Mouse (Mus musculus): Measurements from ENCODE around the gene Adora3. TPM values are rescaled to one million over a fixed set of nuclear protein-coding genes. Genes with fewer than 3 reads are reported as not detected.
A peak's percentile ranks its signal among the peaks of the same experiment; 100 is the strongest.
"Not testable (repeated sequence)": the region's sequence is repeated elsewhere in the genome, so short reads cannot be mapped to it uniquely, and the experiment has no call there.

Adora3 gene
- polyA plus RNA-seq, 1 experiment, result 0.19 TPM

DNA sequence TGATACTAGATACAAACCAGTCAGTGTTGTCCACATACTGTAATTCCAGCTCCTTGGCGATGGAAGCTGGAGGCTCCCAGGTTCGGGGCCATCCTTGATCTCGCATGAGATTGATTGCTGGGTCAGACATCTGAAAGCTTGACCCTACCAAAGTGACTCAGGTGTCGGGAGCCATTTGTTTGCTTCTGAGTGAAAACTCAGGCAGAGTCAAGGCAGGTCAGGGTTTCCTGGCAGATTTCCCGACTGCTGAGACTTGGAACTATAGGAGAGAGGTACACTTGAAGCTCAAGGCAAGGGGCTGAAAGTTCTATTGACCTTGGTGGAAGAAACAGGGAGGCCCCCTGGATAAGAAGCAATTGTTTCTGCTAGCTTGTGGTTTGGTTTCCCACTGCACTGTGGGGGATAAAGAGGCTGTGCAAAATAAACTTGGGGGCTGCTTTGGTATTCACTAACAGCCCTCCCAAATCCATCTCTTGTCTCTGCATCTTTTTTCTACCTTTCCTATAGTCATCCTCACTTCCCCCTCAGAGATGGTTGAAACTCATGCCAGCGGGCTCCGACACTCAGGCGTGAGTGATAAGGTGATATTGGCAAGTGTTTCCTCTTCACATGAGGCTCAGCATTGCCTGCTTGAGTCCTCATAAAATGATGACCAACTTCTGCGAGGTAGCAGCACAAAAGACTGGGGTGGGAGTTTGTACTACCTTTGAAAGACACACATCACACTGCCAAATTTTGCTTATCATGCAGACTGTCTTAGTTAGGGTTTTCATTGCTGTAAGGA is 41.6 kb downstream of the Adora3 start:
- Histone ChIP-seq H3K4me1 (peaks cover 100% of the 10 kb centered on the region), H3K36me3 (replicated peaks; ENCODE audit: low read length) (peaks cover 80% of the 10 kb centered on the region), H3K27me3 (replicated peaks) (no peaks in the 10 kb centered on the region), H3K4me3 (replicated peaks) (no peak overlapping the region), H3K9me3 (no peaks in the 10 kb centered on the region)
- TF ChIP-seq FLI1 (IDR thresholded peaks at IDR 0.05; ENCODE audit: low read length) (no peak), GATA1 (IDR thresholded peaks at IDR 0.05; ENCODE audit: borderline replicate concordance, low read length) (no peak)

DNA sequence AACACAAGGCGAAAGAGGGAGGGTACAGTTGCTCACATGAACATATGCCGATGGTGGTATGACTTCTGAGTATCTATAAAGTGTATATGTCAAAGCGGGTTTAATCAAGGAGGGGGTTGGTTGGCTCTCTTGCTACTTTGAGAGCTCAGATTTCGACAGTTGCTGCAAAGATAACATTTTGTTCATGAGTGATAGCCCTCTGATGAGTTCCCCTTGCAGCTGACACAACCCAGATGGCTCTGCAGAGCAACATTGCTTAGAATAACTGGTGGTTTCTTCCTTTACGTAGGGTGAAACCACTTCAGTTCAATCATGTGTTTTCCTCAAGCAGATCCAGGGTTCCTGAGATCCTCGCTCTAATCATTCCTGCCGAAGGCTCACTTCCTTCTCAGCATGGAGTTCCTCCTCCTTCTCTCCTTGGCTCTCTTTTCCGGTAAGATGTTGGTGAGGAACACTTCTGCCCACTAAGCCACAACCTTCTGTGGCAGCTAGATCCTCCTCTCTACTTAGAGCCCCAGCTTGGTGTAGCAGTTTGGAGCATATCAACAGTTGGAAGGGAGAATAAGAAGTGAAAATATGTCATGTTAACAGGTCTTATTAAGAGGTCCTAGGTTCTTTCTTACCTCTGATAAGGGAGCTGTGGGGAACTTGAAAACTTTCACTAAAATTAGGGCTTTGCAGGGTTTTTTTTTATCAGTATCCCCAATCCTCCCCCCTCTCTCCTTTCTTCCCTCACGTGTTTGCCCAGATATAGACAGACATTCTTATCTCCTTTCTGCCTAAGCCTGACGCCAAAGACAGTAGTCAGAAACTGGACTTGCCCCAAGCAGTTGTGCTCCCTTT is 43.4 kb downstream of the Adora3 start:
- no peak for TF ChIP-seq GATA1 (IDR thresholded peaks at IDR 0.05; ENCODE audit: borderline replicate concordance, low read length)
- no peak for TF ChIP-seq FLI1 (IDR thresholded peaks at IDR 0.05; ENCODE audit: low read length)
- Histone ChIP-seq H3K27me3 (replicated peaks) (no peaks in the 10 kb centered on the region), H3K36me3 (replicated peaks; ENCODE audit: low read length) (peaks cover 77% of the 10 kb centered on the region), H3K4me1 (peaks cover 100% of the 10 kb centered on the region), H3K9me3 (no peaks in the 10 kb centered on the region), H3K4me3 (replicated peaks) (peak overlapping the region; percentile 79)

DNA sequence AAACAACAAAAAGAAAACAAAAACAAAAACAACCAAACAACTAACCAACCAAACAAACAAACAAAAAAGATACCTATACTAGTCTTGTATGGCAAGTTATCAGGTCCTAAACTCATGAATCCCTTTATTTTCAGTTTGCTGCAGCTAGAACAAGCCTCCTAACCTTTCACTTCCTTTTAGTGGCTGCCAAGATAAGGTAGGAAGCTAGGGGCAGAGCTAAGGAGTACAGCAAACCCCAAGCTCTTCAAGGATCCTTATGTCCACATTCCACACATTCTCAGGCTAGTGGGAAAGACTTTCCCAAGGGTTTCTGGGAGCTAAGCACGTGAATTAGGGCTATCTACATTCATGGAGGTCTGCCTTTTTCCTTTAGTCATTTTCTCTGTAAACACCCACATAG is 44.6 kb downstream of the Adora3 start:
- Histone ChIP-seq H3K27me3 (replicated peaks) (no peaks in the 10 kb centered on the region), H3K4me3 (replicated peaks) (peak overlapping the region; percentile 7), H3K4me1 (peaks cover 100% of the 10 kb centered on the region), H3K36me3 (replicated peaks; ENCODE audit: low read length) (peaks cover 78% of the 10 kb centered on the region), H3K9me3 (no peaks in the 10 kb centered on the region)
- no peak for TF ChIP-seq FLI1 (IDR thresholded peaks at IDR 0.05; ENCODE audit: low read length)
- TF ChIP-seq GATA1 (IDR thresholded peaks at IDR 0.05; ENCODE audit: borderline replicate concordance, low read length), result no peak

DNA sequence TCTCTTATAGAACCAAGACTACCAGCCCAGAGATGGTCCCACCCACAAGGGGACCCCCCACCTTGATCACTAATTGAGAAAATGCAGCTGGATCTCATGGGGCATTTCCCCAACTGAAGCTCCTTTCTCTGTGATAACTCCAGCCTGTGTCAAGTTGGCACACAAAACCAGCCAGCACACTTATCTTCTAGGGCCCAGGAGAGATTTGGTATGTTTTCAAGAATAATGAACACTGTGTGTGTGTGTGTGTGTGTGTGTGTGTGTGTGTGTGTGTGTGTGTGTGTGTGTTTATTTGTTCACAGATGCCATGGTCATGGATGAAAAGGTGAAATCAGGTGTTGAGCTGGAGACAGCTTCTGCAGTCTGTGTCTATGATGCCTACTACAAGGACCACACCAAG is 45.8 kb downstream of the Adora3 start:
- not testable (repeated sequence) for H3K9me3 ChIP-seq; H3K27me3 ChIP-seq (replicated peaks)
- peaks cover 73% of the 10 kb centered on the region for H3K36me3 ChIP-seq (replicated peaks; ENCODE audit: low read length)
- H3K4me1 ChIP-seq, result peaks cover 99% of the 10 kb centered on the region
- H3K4me3 ChIP-seq (replicated peaks), result peak overlapping the region; percentile 85

DNA sequence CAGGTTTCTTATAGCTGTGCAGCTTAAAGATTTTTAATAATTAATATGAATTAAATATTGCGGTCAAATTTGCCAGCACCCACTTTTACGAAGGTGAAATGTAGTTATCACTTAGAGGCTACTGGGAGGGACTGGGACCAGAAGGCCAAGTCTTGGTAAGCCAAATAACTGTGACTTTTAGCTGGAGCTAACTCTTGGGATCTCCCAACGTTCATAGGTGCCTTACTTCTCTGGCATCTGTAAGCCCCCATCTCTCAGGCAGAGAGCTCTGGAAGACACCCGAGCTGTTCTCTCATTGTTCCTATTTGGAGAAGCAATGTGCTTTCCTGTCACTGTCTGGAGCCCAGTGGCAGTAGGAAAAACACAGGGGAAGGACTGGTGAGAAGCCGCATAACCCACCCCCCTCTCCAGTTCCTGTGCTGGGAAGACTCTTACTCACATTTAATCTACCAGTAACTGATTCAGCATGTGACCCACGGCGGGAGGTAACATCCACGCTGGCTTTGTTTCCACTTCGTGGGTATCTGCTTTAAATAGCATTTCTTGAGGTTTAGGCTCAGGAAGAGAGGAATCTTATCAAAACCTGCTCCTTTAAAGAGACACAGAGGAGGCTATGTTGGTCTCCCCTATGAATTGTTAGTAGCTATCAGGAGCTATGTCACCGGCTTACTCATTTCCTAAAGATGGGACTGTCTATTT is 47.1 kb downstream of the Adora3 start:
- TF ChIP-seq FLI1 (IDR thresholded peaks at IDR 0.05; ENCODE audit: low read length) (no peak), GATA1 (IDR thresholded peaks at IDR 0.05; ENCODE audit: borderline replicate concordance, low read length) (no peak; the same call in 2 of the 3 replicates)
- Histone ChIP-seq H3K9me3 (no peaks in the 10 kb centered on the region), H3K27me3 (replicated peaks) (no peaks in the 10 kb centered on the region), H3K4me1 (peaks cover 99% of the 10 kb centered on the region), H3K36me3 (replicated peaks; ENCODE audit: low read length) (peaks cover 74% of the 10 kb centered on the region), H3K4me3 (replicated peaks) (peak overlapping the region; percentile 57)

DNA sequence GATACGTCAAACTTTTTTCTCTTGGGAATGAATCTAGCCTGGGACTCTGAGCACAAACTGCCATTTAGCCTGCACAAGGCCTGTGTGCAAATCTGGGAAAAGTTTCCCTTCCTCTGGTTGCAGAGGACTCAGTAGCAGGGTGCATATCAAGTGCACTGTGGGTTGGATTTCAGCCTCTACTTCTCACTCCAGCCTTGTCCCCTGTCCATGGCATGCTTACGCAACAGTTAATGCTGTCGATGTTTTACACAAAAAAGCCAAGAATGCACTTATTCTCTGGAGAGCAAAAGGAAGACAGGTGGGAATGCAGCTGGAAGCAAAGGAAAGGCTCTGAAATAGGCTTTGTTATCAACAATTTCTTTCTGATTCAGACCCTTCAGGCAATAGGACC is 47.7 kb downstream of the Adora3 start:
- H3K4me1 ChIP-seq, result peaks cover 99% of the 10 kb centered on the region
- H3K4me3 ChIP-seq (replicated peaks), result peak overlapping the region; percentile 77
- peaks cover 77% of the 10 kb centered on the region for H3K36me3 ChIP-seq (replicated peaks; ENCODE audit: low read length)
- no peak for TF ChIP-seq FLI1 (IDR thresholded peaks at IDR 0.05; ENCODE audit: low read length)
- TF ChIP-seq GATA1 (IDR thresholded peaks at IDR 0.05; ENCODE audit: borderline replicate concordance, low read length), result no peak
- no peaks in the 10 kb centered on the region for H3K27me3 ChIP-seq (replicated peaks)
- no peaks in the 10 kb centered on the region for H3K9me3 ChIP-seq

DNA sequence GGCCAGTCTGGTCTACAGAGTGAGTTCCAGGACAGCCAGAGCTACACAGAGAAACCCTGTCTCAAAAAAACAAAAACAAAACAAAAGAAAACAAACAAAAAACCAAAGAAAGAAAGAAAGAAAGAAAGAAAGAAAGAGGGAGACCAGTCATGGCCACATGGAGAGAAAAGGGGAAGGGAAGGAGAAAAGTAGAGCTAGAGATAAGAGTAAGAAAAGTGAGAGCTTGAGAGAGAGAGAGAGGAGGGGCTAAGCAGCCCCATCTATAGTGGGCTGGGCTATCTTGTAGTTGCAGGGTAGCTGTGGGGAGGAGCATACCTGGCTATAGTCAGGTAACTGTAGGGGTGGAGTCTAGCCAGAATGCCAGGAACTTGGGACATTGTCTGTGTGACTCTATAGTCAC is 50.1 kb downstream of the Adora3 start:
- Histone ChIP-seq H3K36me3 (replicated peaks; ENCODE audit: low read length) (peaks cover 78% of the 10 kb centered on the region), H3K4me1 (peaks cover 99% of the 10 kb centered on the region)

DNA sequence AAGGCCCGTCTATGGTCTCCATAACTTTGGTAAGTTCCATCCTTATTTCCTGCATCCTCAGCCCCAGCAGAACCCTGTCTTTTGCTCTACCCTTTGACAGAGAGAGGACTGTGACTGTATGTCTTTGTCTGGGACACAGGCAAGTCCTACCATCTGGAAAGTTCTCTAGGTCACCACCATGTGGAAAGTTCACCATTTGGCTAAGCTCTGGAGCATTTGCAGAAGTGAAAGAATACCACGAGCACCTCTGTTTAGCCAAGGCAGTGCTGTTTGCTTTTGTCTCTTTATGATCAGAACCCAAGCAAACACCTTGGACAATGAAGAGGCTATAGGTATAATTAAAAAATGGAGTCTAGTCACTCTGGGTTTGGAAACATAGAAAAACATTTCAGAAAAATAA is 51.3 kb downstream of the Adora3 start:
- no peak for TF ChIP-seq GATA1 (IDR thresholded peaks at IDR 0.05; ENCODE audit: borderline replicate concordance, low read length)
- no peak for TF ChIP-seq FLI1 (IDR thresholded peaks at IDR 0.05; ENCODE audit: low read length)
- H3K27me3 ChIP-seq (replicated peaks), result no peaks in the 10 kb centered on the region

More for the DNA sequence above, 50.1 kb downstream of the Adora3 start:
- not testable (repeated sequence) for H3K27me3 ChIP-seq (replicated peaks); H3K9me3 ChIP-seq; H3K4me3 ChIP-seq (replicated peaks)

DNA sequence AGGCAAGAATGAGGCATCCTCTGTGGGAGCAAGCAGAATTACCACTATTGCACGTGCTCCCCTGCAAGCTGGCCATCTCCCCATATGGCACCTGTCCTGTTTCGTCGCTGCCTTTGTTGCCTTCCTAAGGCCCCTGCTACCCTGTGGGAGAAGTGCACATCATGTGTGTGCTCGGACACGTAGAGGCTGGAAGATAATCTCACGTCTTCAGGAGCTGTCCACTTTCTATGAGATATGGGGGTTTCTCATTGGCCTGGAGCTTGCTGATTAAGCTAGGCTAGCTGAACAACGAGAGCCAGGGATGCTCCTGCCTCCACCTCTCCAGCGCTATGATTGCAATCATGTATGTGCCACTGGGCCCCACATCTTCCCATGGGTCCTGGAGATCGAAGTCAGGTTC is 54.0 kb downstream of the Adora3 start:
- TF ChIP-seq FLI1 (IDR thresholded peaks at IDR 0.05; ENCODE audit: low read length), result no peak
- no peak for TF ChIP-seq GATA1 (IDR thresholded peaks at IDR 0.05; ENCODE audit: borderline replicate concordance, low read length)
- no peaks in the 10 kb centered on the region for H3K9me3 ChIP-seq
- H3K27me3 ChIP-seq (replicated peaks), result no peaks in the 10 kb centered on the region
- H3K4me1 ChIP-seq, result peaks cover 99% of the 10 kb centered on the region
- H3K4me3 ChIP-seq (replicated peaks), result peak overlapping the region; percentile 85
- H3K36me3 ChIP-seq (replicated peaks; ENCODE audit: low read length), result peaks cover 91% of the 10 kb centered on the region

More for the DNA sequence above, 51.3 kb downstream of the Adora3 start:
- peaks cover 99% of the 10 kb centered on the region for H3K4me1 ChIP-seq
- peaks cover 86% of the 10 kb centered on the region for H3K36me3 ChIP-seq (replicated peaks; ENCODE audit: low read length)
- H3K9me3 ChIP-seq, result no peaks in the 10 kb centered on the region
- H3K4me3 ChIP-seq (replicated peaks), result no peak overlapping the region

Measured in megakaryocyte, embryonic 14.5 days (primary cell).